In the genomic region with DNA sequence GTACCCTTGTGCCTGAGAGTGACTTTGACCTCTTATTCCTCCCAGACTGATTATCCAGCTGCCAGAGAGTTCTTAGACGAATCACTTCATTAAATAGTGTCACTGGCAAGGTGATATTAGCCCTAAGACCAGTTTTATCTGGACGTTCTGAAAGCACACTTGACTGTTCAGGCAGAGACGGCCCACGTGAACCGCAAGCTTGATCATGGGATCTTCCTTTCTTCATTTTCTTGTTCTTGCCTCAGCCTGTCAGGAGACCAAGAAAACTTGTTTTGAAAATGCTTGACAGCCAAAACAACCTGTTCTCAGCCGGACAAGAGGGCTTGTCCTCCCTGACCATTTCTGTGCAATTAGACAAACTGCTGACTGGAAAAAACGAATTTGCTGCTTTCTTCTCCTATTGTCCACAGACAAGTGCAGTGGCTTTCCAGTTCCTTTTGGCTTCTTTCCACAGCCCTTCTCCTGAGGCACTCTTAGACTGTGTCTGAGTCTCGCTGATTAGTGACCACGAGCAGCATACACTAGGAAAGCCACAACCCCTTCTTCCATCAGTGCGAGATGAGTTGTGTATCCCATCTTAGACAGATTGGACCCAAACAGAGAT, we compare ENCODE assay signal across 21 mouse cellular contexts.
DNase-seq lines count a peak whose midpoint lies in the region; ATAC-seq and TF ChIP-seq lines count a peak whose summit lies in the region.
"Had no signal": no experiment of that assay in that cellular context is flagged by ENCODE, and none has a peak within 500 bp of the region (broad histone marks: within the 10 kb centered on the region; RNA-seq: fewer than 3 reads in every experiment).

No protein-coding gene starts in this region.

- no peaks in the 10 kb centered on the region for H3K36me3 ChIP-seq in heart, embryonic 12.5 days
- H3K36me3 ChIP-seq in limb, embryonic 10.5 days: no peaks in the 10 kb centered on the region
- H3K36me3 ChIP-seq: embryonic facial prominence, embryonic 13.5 days had no signal

- H3K4me3 ChIP-seq in heart, embryonic 12.5 days: no peak overlapping the region
- H3K4me3 ChIP-seq in lung, adult 2 months (replicated peaks; ENCODE audit: extremely low read depth, low read depth, low read length): no peak overlapping the region
- no peak overlapping the region for H3K4me3 ChIP-seq in limb, embryonic 10.5 days
- H3K4me3 ChIP-seq: embryonic facial prominence, embryonic 13.5 days; megakaryocyte, embryonic 14.5 days had no signal

- no peak for ATAC-seq in heart, embryonic 12.5 days (ENCODE audit: insufficient number of reproducible peaks, low FRiP score)
- ATAC-seq: forebrain, postnatal 0 days; hindbrain, embryonic 16.5 days; Patski had no signal

- H3K4me2 ChIP-seq in heart, embryonic 12.5 days: no peak overlapping the region
- H3K4me2 ChIP-seq: embryonic facial prominence, embryonic 13.5 days; liver, embryonic 11.5 days had no signal

- 62% methylated on average over 10 of the region's 10 CpGs for WGBS in heart, embryonic 12.5 days
- WGBS in lung, adult 2 months: 58% methylated on average over 10 of the region's 10 CpGs
- 84% methylated on average over 10 of the region's 10 CpGs for WGBS in limb, embryonic 10.5 days

- H3K9me3 ChIP-seq in heart, embryonic 12.5 days (replicated peaks): no peaks in the 10 kb centered on the region
- H3K9me3 ChIP-seq in limb, embryonic 10.5 days (replicated peaks): no peaks in the 10 kb centered on the region
- H3K9me3 ChIP-seq: embryonic facial prominence, embryonic 13.5 days; megakaryocyte, embryonic 14.5 days had no signal

- TF ChIP-seq POLR2A in lung, adult 2 months (IDR thresholded peaks at IDR 0.05; ENCODE audit: borderline replicate concordance, extremely low read depth, low read depth, low read length): no peak

- no peak overlapping the region for H3K27ac ChIP-seq in heart, embryonic 12.5 days (ENCODE audit: poor library complexity, severe bottlenecking)
- H3K27ac ChIP-seq in limb, embryonic 10.5 days: no peak overlapping the region
- H3K27ac ChIP-seq: embryonic facial prominence, embryonic 13.5 days had no signal

- peaks cover 29% of the 10 kb centered on the region for H3K4me1 ChIP-seq in heart, embryonic 12.5 days (replicated peaks)
- H3K4me1 ChIP-seq in lung, adult 2 months (ENCODE audit: control insufficient read depth, insufficient read depth, low read length): no peaks in the 10 kb centered on the region; the same call in 1 of the 2 replicates
- H3K4me1 ChIP-seq in limb, embryonic 10.5 days: peaks cover 8% of the 10 kb centered on the region; the same call in 1 of the 2 replicates

- H3K9ac ChIP-seq in heart, embryonic 12.5 days: no peak overlapping the region
- H3K9ac ChIP-seq: embryonic facial prominence, embryonic 13.5 days; forebrain, postnatal 0 days had no signal

- DNase-seq in heart, adult 18-20 months: peak; percentile 54 to 66
- peak; percentile 15 for DNase-seq in lung, postnatal 36 days
- no peak for DNase-seq in lung, adult 2 months
- peak; percentile 52 for DNase-seq in adipocyte (ENCODE audit: low spot score)
- DNase-seq in limb, embryonic 10.5 days (ENCODE audit: low spot score): peak; percentile 23
- DNase-seq in thymus, postnatal 36 days: no peak
- DNase-seq in yolk sac, embryonic 10.5 days (ENCODE audit: low spot score): no peak
- DNase-seq: B cell, adult 2 months; cerebellum, adult 9-10 months; forebrain, postnatal 0 days; gastrocnemius, postnatal 14 days; layer of hippocampus, postnatal 36 days; left cerebral cortex, postnatal 4 days; lung, postnatal 10 days; right cerebral cortex, postnatal 25 days had no signal

- no peak for TF ChIP-seq CTCF in lung, adult 2 months (IDR thresholded peaks at IDR 0.05; ENCODE audit: insufficient read depth, low read length)

- H3K27me3 ChIP-seq in heart, embryonic 12.5 days (replicated peaks): no peaks in the 10 kb centered on the region
- no peaks in the 10 kb centered on the region for H3K27me3 ChIP-seq in limb, embryonic 10.5 days (ENCODE audit: low read depth, poor library complexity, severe bottlenecking)
- H3K27me3 ChIP-seq: embryonic facial prominence, embryonic 13.5 days; megakaryocyte, embryonic 14.5 days; Patski had no signal

Comparison
In these comparisons a context has a peak if more than half of its experiments do, and no peak if none do; other contexts are left out.
1. DNase-seq: peak in heart, adult 18-20 months (2 of 2), lung, postnatal 36 days (single experiment), adipocyte (single experiment) and limb, embryonic 10.5 days (single experiment); none in lung, adult 2 months (single experiment), thymus, postnatal 36 days (0 of 2) and yolk sac, embryonic 10.5 days (single experiment).